Mouse (Mus musculus): ENCODE measurements around the gene Lrrc3c.

The Lrrc3c gene

DNA sequence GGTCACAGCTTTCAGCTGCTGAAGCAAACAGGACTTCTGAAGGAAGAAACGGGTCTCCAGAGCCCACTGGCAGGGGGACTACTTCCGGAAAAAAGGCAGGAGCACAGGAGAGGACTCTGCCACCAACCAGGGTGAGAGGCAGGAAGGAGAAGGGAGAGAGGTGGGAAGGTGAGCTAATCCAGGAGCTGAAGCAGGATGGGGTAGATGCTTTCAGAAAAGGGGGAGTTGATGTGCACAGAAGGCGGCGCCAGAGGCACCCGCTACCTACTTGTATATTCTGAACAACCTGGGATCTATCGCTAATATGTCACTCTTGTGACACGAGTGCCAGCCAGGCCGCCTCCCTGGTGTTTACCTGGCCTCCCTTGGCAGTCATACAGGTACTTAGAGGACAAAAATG, at the start of gene Lrrc3c:
Gene Lrrc3c, plus strand, starts transcription at position 301 of the 400 bp plus-strand sequence.
- in situ Hi-C loops (cut with MboI, MseI), result loop anchor here (5.0 kb wide), 1 partner anchor 41 kb away; no protein-coding TSS in a partner anchor

DNA sequence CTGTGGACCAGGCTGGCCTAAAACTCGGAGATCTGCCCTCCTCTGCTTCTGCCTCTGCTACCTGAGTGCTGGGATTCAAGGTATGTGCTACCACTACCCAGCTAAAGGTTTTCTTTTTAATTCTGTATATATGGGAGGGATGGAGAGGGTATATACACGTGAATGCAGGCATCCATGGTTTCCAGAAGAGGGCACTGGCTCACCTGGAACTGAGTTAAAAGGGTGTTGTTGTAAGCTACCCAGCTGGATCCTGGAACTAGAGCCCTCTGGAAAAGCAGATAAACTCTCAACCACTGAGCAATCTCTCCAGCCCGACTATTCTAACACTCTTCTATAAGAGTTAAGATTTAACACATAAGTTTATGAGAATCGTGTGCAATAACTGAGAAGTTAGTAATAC, 48.7 kb upstream of the Lrrc3c start:
- in situ Hi-C loops (cut with MboI, MseI), result loop anchor here (5.0 kb wide), 1 partner anchor 82 kb away; no protein-coding TSS in a partner anchor

DNA sequence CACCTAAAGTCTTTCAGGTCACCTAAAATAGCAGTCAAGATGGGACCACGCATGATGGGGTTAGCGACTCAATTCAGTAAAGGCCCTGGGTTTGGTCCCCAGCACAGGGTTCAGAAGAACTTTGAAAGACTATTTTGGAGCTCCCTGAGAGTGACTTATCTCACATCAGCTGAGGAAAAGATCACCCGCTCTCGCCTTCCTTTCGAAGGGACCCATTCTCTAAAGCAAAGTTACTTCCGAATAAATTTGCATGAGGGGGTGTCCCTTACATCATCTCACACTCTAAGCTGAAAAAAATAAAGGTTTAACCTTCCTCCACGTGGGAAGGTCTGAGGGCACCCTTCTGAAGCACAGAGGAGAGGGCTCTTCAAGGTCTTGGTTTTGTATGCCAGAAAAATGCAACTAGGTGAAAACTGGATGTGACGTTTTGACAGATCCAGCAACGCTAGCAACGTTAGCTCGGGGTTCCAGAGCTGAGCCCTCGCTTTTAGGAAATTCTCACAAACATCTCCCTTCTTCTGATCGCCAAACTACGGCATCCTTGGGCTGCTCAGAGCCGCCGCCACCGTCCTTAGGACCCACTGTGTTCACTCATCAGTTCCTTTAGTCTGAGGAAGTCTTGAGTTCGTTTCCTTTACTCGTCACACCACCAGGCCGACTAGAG, 47.6 kb upstream of the Lrrc3c start:
- in situ Hi-C loops (cut with MboI, MseI), result no loop called here

DNA sequence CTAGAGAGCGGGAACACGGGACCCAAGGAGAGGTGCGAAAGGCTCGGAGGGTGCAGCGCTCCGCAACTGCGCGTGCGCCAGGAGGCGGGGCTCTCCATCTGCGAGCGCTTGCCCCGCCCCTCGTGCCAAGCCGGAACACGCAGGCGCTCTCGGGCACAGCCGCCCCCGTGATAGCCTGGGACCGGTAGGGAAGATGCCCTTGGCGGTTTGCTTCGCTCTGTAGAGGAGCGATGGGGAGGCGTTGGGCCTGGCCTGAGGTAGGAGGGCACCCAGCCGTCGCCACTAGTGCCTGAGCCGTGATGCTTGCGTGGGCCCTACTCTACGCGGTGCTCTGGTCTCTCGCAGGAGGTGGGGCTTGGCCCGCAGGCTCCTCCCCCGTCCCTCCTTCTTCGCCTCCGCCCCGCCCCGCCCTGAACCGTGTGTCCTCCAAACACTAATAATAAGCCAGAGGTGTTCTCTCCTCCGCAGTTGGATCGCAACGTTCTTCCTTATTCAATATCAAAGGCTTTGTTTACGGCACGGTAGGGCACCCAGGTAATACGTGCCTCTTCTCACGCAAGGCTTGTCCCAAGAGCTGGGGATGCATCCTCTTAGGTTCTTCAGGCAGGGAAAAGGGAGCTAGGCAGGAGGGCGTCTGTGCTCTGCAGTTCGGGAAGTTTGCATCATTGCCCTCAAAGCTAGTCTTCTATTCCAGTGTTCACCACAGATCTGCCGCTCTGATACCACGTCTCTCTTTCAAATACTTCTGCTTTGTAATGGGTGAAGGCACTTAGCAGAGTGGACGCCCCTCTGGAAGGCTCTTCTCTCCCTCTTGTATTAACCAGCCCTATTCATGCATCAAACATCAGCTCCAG, 46.9 kb upstream of the Lrrc3c start, which contains the start of gene Zpbp2:
Gene Zpbp2, plus strand, starts transcription at position 123 of the 854 bp plus-strand sequence.
- in situ Hi-C loops (cut with MboI, MseI), result no loop called here

DNA sequence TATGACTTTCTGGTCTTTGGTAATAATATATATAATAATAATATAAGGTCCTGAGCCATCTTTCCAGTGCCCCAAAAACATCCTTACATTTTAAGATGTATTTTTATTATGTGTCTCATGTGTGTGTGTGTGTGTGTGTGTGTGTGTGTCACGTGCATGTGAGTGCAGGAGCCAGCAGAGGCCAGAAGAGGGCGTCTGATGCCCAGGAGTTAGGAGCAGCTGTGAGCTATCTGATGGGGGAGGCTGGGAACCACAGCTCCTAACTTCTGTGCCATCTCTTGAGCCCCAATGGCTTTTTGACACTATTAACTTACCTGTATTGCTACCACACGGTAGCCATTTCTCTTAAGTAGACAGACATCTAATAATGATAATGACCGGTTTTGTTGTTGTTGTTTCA, 44.1 kb upstream of the Lrrc3c start:
- in situ Hi-C loops (cut with MboI, MseI), result no loop called here

DNA sequence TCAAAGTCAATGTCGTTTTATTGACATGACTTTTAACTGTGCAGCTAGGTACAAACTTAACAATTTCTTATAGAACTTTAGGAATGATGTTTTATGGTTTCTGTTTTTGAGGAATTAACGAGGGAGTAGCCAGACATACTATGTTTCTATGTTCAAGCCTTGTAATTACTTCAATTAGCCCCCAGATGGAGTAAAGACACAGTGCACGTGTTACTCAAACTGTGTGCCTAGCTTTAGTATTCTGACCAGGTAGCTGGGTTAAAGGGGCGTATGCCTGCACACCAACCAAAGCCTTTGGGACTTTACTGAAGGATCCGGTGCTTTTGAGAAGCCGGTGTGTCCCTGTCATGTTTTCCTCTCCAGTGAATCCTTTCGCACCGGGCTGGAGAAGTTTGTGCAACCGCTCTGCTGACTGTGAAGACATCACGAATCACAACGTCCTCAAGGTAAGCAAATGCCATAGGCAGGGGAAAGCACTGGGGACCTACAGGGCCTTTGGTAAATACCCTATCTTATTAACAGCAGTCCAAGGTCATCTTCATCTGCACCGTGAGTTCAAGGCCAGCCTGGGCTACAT, 42.9 kb upstream of the Lrrc3c start:
- in situ Hi-C loops (cut with MboI, MseI), result loop anchor here (5.0 kb wide), 1 partner anchor 42 kb away; the partner anchor contains the start of gene Lrrc3c

DNA sequence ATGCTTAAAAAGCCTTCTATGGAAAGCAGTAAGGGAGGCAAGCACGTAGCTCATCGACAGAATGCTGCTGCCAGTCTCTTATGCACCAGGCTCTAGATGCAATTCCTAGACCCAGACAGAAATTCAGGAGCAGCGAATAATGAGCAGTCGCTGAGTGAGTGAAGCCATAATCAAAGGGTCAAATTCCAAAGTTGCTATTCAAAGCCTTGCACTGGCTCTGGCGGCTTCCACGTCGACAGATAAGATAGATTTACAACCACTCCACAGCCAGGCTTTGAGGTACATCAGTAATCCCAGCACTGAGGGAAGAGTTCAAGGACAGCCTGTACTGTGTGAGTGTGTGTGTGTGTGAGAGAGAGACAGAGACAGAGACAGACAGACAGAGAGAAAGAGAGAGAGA, 37.1 kb upstream of the Lrrc3c start:
- in situ Hi-C loops (cut with MboI, MseI), result no loop called here

DNA sequence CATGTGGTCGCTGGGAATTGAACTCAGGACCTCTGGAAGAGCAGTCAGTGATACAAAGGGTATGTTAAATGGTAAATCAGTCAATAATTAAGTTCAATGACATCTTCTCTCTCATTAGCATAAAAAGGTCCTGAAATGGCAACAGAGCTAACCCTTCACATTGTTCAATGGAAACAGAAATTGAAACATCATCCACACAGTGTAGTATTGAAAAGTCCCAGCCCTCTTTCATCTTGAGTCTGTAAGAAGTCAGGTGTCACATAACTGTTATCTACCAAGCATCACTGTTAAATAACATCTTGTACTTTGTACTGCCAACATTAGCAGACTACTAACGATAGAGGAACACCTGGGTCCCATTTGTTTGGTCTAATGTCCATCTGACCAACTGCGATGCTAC, 35.1 kb upstream of the Lrrc3c start:
- in situ Hi-C loops (cut with MboI, MseI), result no loop called here

DNA sequence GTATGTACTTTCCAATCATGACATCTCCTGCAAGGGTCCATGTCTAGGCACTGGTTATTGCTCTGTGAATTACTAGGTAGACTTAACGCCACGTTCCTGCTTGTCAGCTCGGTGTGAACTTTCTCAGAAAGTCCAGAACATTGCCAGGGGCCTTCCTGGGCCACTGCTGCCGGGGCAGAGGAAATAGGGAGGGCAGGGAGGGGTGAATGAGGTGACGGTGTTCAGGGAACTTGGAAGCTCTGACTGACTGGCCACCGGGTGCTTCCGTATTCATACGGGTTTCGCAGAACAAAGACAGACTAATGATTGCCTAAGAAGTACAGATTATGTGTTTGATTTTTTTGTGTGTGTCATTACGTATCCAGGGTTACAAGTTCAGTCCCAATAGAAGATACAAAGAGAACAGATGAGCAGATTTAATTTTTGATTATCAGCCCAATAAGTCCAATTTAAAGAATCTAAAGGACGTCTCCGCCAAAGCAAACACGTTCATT, 34.1 kb upstream of the Lrrc3c start:
- in situ Hi-C loops (cut with MboI, MseI), result no loop called here

DNA sequence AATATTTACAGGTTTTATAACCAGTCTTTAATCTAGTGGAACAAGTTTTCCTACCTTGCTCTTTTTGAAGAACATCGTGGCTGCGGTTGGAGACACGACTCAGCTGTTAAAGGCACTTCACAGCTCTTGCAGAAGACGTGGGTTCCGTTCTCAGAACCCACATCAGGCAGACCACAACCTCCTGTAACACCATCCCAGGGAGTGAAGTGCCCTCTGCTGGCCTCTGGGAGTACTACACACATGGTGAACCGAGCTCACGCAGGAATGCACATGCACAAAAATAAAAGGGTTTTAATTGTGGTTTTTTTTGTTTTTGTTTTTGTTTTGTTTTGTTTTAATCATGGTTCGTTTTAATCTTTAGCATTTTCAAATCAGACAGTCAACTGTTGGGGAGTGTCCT, 29.8 kb upstream of the Lrrc3c start:
- in situ Hi-C loops (cut with MboI, MseI), result no loop called here

DNA sequence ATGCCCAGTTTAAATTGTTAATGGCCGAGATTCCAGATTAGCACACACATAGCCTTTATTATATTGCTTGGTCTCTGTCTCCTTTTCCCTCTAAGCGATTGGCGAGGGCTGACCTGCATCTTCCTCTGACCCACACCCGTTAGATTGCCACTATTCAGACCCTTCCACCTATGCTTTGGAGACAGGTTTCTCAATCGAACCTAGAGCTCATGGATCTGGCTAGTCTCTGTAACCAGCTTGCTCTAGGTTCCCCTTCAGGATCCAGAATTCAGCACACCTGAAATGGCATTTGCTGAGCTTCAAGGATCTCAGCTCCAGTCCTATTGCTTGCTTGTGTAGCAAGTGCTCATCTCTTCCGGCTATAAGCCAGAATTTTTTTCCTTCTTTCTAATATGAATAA, 28.6 kb upstream of the Lrrc3c start:
- in situ Hi-C loops (cut with MboI, MseI), result no loop called here

DNA sequence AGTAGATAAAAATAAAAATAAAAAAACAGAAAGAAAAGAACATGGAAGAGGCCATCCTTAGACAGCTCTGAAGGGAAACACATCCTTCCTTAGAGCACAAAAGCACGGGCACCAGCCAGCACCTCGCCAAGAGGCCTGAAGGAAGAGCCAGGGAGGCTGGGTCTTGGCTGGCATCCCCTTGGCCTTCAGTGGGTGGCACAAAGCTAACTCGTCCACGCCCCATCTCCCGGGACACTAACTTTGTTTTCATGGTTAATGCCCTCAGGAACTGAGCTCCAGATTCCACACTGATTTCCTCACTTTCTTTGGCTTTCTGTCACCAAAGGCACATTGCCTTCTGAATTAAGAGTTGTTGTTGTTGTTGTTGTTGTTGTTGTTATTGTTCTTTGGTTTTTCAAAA, 20.3 kb upstream of the Lrrc3c start:
- in situ Hi-C loops (cut with MboI, MseI), result loop anchor here (5.0 kb wide), 1 partner anchor 715 kb away; no protein-coding TSS in a partner anchor

DNA sequence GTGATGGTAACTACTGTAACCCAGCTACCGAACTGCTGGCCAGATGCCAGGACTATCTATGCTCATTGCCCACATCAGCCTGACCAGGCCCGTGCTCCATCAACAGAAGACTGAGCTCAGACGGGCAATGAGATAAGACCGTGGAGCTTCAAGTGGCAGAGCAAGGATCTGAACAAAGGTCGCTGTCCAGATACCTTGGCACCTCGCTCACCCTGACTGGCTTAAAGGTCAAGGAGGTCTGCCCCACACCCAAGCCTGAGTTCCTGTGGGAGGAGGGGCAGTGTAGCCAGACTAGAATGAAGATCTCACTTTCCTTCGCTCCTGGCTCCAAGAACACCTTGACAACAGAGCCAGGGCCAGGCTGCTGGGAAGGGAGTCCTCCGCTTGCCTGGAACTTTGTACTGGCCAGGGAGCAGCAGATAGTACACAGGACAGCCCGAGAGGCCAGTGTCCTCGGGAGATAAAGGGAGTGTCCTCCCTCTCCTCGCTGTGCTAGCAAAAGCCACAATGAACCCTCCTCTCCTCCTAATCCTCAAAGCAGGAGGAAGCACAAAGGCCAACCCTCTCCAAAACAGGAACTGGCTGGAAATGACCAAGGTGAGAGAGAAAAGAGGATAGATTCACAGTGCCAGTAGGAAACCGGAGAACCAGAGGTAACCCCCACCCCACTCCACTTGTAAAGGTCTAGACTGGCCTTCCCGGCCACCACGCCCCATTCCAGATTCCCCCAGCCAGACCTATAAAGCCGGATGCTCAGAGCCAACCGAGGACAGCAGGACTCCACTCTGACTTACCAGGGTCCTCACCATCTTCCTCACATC, 17.6 kb upstream of the Lrrc3c start:
- in situ Hi-C loops (cut with MboI, MseI), result loop anchor here (10.0 kb wide), 1 partner anchor 54 kb away; no protein-coding TSS in a partner anchor

DNA sequence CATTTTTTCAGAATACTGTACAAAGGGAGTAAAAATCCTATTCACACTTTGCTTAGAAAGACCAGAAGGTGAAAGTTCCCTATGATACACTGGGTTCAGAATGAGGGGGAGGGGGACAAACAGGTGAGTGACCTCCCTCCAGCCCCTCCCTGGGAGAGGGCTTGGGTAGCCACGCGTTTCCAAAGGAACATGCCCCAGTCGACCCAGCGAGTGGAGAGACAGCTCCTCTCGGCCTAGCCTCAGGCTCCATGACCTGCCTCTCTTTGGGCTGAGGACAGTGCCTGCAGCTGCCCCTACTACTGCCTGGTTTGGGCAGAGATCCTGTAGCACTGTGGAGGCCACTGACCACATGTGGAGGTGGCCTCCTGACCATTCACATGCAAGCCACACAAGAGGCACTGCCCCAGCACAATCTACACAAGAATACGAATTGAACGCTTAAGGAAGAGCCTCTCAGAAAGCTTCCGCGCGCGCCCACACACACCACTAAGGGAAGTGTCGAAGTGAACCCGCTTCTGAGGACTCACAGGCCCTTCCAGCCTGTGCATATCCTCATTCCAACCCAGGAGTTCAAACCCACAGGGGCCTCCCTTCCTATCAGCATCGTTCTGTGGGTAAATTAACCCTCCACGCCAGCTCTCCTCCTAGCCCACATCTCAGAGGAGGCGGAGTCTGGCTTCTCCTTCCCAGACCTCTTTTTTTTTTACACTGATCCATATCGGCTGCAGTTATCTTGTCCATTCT, 16.6 kb upstream of the Lrrc3c start:
- in situ Hi-C loops (cut with MboI, MseI), result loop anchor here (10.0 kb wide), 1 partner anchor 53 kb away; no protein-coding TSS in a partner anchor

DNA sequence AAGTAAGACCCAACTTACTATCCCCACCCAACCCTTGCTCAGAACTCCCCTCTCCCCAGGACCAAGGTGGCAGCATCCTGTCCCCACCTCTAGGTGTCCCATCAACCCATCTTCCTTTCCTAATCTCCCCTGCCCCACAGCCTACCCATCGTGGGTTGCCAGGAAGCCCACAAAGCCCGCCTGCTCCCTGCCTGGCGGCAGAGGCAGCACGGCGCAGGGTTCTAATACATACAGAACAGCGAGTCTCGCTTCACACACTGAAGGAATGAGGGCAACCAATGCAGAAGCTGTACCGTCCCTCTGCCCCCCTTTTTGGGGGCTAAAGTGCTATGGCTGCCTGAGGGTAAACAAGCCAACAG, 16.1 kb upstream of the Lrrc3c start:
- in situ Hi-C loops (cut with MboI, MseI), result loop anchor here (10.0 kb wide), 1 partner anchor 53 kb away; no protein-coding TSS in a partner anchor

DNA sequence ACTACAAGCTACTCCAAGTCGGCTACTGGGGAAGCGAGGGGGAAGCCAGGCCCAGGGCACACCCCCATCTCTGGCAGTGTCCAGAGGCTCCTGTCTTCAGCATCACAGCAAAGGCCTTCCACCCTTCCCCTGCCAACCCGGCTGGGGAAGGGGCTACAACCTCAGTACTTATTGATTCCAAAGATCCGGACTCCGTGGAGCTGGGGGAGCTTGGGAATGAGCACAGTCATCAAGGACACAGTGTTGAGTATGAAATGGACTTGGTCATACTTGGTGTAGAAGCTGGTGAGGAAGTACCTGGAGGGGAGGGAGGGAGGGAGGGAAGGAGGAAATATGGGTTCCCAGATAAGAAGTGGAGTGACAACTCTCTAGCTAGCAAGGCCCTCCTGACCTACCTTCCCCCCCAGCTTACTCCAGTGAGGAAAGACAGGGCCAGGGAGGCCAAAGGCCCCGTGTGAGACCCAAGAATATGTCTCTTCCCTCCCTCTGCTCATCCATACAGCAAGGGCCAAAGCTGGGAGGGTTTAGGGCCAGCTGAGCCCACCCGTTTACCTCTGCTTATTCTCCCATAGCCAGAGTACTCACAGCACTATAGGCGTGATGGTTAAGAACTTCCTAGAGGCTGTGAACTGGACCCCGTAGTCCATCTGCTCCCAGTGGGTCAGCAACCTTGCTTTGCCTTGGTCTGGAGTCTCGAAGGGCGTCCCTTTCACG, 15.4 kb upstream of the Lrrc3c start:
- in situ Hi-C loops (cut with MboI, MseI), result loop anchor here (10.0 kb wide), 1 partner anchor 52 kb away; no protein-coding TSS in a partner anchor

DNA sequence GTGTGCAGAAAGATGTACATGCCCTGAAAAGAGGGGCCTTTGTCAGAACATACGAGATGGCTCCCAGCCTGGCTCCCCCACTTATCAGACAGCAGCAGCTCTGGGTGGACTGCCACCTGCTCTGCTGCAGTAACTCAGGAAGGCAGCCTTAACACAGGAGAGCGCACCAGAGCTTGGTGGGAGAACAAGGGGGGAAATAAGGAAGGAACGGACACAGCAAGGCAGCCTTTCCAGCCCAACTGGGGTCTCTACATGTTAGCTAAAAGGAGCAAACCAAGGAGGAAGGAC, 14.9 kb upstream of the Lrrc3c start:
- in situ Hi-C loops (cut with MboI, MseI), result loop anchor here (10.0 kb wide), 1 partner anchor 52 kb away; no protein-coding TSS in a partner anchor

DNA sequence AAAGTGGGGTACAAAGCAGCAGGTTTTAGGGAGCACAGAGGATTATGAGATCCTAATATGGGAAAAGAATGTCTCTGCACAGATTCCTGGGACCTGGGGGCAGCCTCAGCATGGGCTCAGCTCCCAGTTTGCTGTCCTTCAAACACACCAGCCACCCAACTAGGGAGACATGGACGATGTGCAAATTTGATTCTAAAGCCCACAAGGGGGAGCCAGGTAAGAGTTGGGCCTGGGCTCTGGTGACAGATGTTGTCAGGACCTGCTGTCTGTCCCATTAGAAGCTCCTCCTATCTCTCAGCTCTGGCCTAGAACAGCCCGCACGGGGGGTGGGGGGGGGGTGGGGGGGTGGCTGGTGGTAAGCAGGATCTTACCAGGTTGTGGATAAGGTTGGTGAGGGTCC, 14.5 kb upstream of the Lrrc3c start:
- in situ Hi-C loops (cut with MboI, MseI), result loop anchor here (10.0 kb wide), 1 partner anchor 51 kb away; no protein-coding TSS in a partner anchor

DNA sequence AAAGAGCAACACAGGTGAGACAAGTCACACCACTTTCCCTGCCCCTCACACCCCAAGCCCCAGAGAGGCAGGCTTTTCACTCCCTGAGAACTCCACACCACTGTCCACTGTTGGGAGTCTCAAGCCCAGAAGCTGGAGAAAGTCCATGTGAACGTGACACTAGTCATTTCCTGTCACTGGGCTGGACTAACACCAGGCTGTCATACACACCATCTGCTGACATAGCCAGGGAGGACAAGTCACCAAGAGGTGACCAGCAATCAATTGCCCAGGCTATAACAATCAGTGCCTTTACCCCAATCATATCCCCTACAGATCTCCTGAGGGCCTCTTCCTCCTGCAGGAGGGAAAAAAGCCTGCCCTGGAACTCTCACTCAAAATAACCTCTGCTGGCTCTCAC, 13.9 kb upstream of the Lrrc3c start:
- in situ Hi-C loops (cut with MboI, MseI), result loop anchor here (10.0 kb wide), 1 partner anchor 51 kb away; no protein-coding TSS in a partner anchor

Measured in regulatory T cell (primary cell).